Mouse (Mus musculus) small intestine, adult 2 months (tissue): ENCODE results near the gene Dusp12. TPM values are rescaled to one million over a fixed set of nuclear protein-coding genes. Genes with fewer than 3 reads are reported as not detected.
A peak's percentile ranks its signal among the peaks of the same experiment; 100 is the strongest.

Experiments used
- H3K27ac ChIP-seq: fragments of 200-500 bp; 2 replicates; pipeline ENCODE4 v1.5.1; 2012; ENCODE audit warnings: low read depth, low read length, control low read depth, inconsistent platforms; ENCODE audit not compliant: insufficient read depth
- H3K27me3 ChIP-seq: fragments of 200-500 bp; 2 replicates; pipeline ENCODE4 v1.6.1; 2012; ENCODE audit warnings: mild to moderate bottlenecking, moderate library complexity, low read length, inconsistent platforms; ENCODE audit not compliant: control insufficient read depth, insufficient read depth
- H3K36me3 ChIP-seq: fragments of 200-500 bp; 2 replicates; pipeline ENCODE4 v1.6.1; 2012; ENCODE audit warnings: mild to moderate bottlenecking, low read length, control low read depth, inconsistent platforms; ENCODE audit not compliant: control insufficient read depth, insufficient read depth
- H3K4me1 ChIP-seq: fragments of 200-500 bp; 2 replicates; pipeline ENCODE4 v1.6.1; 2012; ENCODE audit warnings: low read length, inconsistent platforms, mixed read lengths; ENCODE audit not compliant: control insufficient read depth, insufficient read depth, insufficient read length
- H3K4me3 ChIP-seq: fragments of 200-500 bp; 2 replicates; pipeline ENCODE4 v1.5.1; 2012; ENCODE audit warnings: low read depth, mild to moderate bottlenecking, control low read depth, inconsistent platforms, low read length, moderate library complexity
- CTCF ChIP-seq: fragments of 200-500 bp; IDR thresholded peaks from 2 replicates; pipeline ENCODE4 v1.5.1; 2012; ENCODE audit warnings: low read depth, mild to moderate bottlenecking, control low read depth, inconsistent platforms, low read length, moderate library complexity, mixed read lengths; ENCODE audit not compliant: insufficient replicate concordance, insufficient read length; ENCODE audit errors: extremely low read depth
- POLR2A ChIP-seq: fragments of 200-500 bp; IDR thresholded peaks from 2 replicates; pipeline ENCODE4 v1.6.1; 2012; ENCODE audit warnings: low read depth, mild to moderate bottlenecking, control low read depth, inconsistent platforms, low read length, moderate library complexity
- WGBS: fragments of 180-500 bp; shearing (Covaris S2); methylation state at CpG from one replicate; pipeline ENCODE4 v1.1.7; 2018; 5-methylcytosine and 5-hydroxymethylcytosine counted together
- polyA plus RNA-seq: library from polyadenylated mRNA; depleted of rRNA; stranded (reverse); fragments of >200 nt; gene quantifications from 2 replicates; pipeline ENCODE4 v1.2.3, GENCODE M21; 2012

Gene Dusp12
- polyA plus RNA-seq, 1 experiment = 8.0 TPM

GRCm38 (mm10) chr1:170853604-170854003 is 31.7 kb downstream of the Dusp12 start:
- no peak for TF ChIP-seq CTCF
- no peak for TF ChIP-seq POLR2A
- Histone ChIP-seq H3K36me3 (peaks cover 29% of the 10 kb centered on the region), H3K4me1 (0 out of 2 replicates have a peak, but pooled peaks cover 2% of the 10 kb centered on the region), H3K27ac (no peak overlapping the region), H3K27me3 (no peaks in the 10 kb centered on the region), H3K4me3 (no peak overlapping the region)
- 78% methylated on average over 3 of the region's 3 CpGs for WGBS

GRCm38 (mm10) chr1:170850637-170851624 is 34.4 kb downstream of the Dusp12 start:
- Histone ChIP-seq H3K4me3 (no peak overlapping the region), H3K36me3 (peaks cover 39% of the 10 kb centered on the region), H3K27me3 (no peaks in the 10 kb centered on the region), H3K27ac (no peak overlapping the region), H3K4me1 (0 out of 2 replicates have a peak, but pooled peaks cover 2% of the 10 kb centered on the region)
- no peak for TF ChIP-seq CTCF
- no peak for TF ChIP-seq POLR2A
- 94% methylated on average over 23 of the region's 23 CpGs for WGBS

- peaks cover 48% of the 10 kb centered on the region for H3K36me3 ChIP-seq
- no peak overlapping the region for H3K27ac ChIP-seq
- no peak overlapping the region for H3K4me3 ChIP-seq
- WGBS = 81% methylated on average over 2 of the region's 2 CpGs
- H3K4me1 ChIP-seq = no peaks in the 10 kb centered on the region
- no peaks in the 10 kb centered on the region for H3K27me3 ChIP-seq
- no peak for TF ChIP-seq CTCF
Measured at GRCm38 (mm10) chr1:170850007-170850406, 35.3 kb downstream of the Dusp12 start.

- 71% methylated on average over 10 of the region's 10 CpGs for WGBS
- H3K4me1 ChIP-seq = no peaks in the 10 kb centered on the region
- no peaks in the 10 kb centered on the region for H3K27me3 ChIP-seq
- TF ChIP-seq CTCF (no peak), POLR2A (no peak)
- peak overlapping the region; percentile 71 for H3K27ac ChIP-seq
- H3K36me3 ChIP-seq = peaks cover 43% of the 10 kb centered on the region
- H3K4me3 ChIP-seq = peak overlapping the region; percentile 28; the same call in 1 of the 2 replicates
Measured at GRCm38 (mm10) chr1:170845448-170846307, 39.7 kb downstream of the Dusp12 start.

- peak; percentile 37; the same call in 1 of the 2 replicates for TF ChIP-seq CTCF
- TF ChIP-seq POLR2A = no peak
- Histone ChIP-seq H3K4me1 (no peaks in the 10 kb centered on the region), H3K36me3 (peaks cover 41% of the 10 kb centered on the region), H3K4me3 (no peak overlapping the region), H3K27me3 (no peaks in the 10 kb centered on the region), H3K27ac (no peak overlapping the region)
- WGBS = 77% methylated on average over 8 of the region's 8 CpGs
Measured at GRCm38 (mm10) chr1:170844380-170844779, 41.0 kb downstream of the Dusp12 start.

- H3K27me3 ChIP-seq = no peaks in the 10 kb centered on the region
- no peak for TF ChIP-seq POLR2A
- peaks cover 35% of the 10 kb centered on the region for H3K36me3 ChIP-seq
- no peak overlapping the region for H3K4me3 ChIP-seq
- no peaks in the 10 kb centered on the region for H3K4me1 ChIP-seq
- no peak overlapping the region for H3K27ac ChIP-seq
Measured at GRCm38 (mm10) chr1:170839685-170840084, 45.7 kb downstream of the Dusp12 start.

- TF ChIP-seq CTCF = no peak
- TF ChIP-seq POLR2A = no peak
- no peak overlapping the region for H3K27ac ChIP-seq
- WGBS = 93% methylated on average over 9 of the region's 9 CpGs
- no peaks in the 10 kb centered on the region for H3K27me3 ChIP-seq
- no peaks in the 10 kb centered on the region for H3K4me1 ChIP-seq
- no peak overlapping the region for H3K4me3 ChIP-seq
- peaks cover 35% of the 10 kb centered on the region for H3K36me3 ChIP-seq
Measured at GRCm38 (mm10) chr1:170834756-170835155, 50.6 kb downstream of the Dusp12 start.
